ENCODE assay signal across 8 mouse cellular contexts in the genomic region with DNA sequence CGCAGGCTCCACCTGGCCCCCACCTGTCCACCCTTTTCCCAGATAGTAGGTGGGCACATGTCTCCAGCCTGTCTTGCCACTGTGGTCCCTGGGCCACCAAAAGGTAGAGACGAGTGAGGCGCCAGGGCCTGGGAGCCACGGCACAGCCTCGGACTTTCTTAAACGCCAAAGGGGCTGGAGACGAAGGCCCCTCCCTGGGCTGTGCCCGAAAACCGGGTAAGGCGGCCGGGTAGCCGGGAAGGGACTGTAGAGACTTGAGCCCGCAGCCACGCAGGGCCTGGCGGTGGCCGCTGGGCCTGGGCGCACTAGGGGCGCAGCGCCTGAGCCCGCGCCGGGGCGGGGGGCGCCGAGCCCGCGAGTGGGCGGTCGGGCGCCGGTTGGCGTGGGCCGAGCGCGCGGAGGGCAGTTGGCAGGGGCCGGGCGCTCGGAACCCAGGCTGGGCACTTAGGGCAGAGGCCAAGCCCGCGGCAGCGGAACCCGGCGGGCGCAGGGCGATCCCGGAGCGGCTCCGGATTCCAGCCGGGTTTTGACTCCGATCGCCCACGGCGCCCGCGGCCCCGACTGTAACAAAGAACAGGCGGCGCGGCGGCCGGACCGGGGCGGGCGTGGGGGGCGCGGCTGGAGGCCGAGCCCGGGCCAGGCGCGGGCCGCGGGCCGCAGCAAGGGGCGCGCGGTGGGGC. TPM values are rescaled to one million over a fixed set of nuclear protein-coding genes. Genes with fewer than 3 reads are reported as not detected.
A peak's percentile ranks its signal among the peaks of the same experiment; 100 is the strongest.
DNase-seq lines count a peak whose midpoint lies in the region; ATAC-seq and TF ChIP-seq lines count a peak whose summit lies in the region.

No protein-coding gene starts in this region.

- TF ChIP-seq POLR2A in embryonic fibroblast, embryonic 13.5 days (IDR thresholded peaks at IDR 0.05; ENCODE audit: low read depth, low read length) = peak; percentile 72
- TF ChIP-seq POLR2A in limb, embryonic 14.5 days (IDR thresholded peaks at IDR 0.05; ENCODE audit: borderline replicate concordance, extremely low read depth, insufficient read depth, insufficient read length) = 0 out of 2 replicates have a peak, but pooled peaks have one; percentile 22
- TF ChIP-seq POLR2A in spleen, adult 2 months (IDR thresholded peaks at IDR 0.05; ENCODE audit: low read depth, low read length) = no peak; the same call in 1 of the 2 replicates

- TF ChIP-seq CTCF in embryonic fibroblast, embryonic 13.5 days (IDR thresholded peaks at IDR 0.05; ENCODE audit: borderline replicate concordance, insufficient read depth, low read length) = no peak
- TF ChIP-seq CTCF in spleen, adult 2 months (IDR thresholded peaks at IDR 0.05; ENCODE audit: extremely low read depth, insufficient read depth, insufficient read length, insufficient replicate concordance) = no peak

- H3K27me3 ChIP-seq in heart, embryonic 10.5 days (ENCODE audit: insufficient read depth, poor library complexity, severe bottlenecking) = no peaks in the 10 kb centered on the region
- no peaks in the 10 kb centered on the region for H3K27me3 ChIP-seq in kidney, embryonic 14.5 days (ENCODE audit: control insufficient read depth, insufficient read depth, low read length)
- H3K27me3 ChIP-seq in limb, embryonic 14.5 days (ENCODE audit: control insufficient read depth, insufficient read depth, low read length) = no peaks in the 10 kb centered on the region
- H3K27me3 ChIP-seq in midbrain, embryonic 16.5 days (ENCODE audit: control insufficient read depth, insufficient read depth, low read depth, low read length) = no peaks in the 10 kb centered on the region
- H3K27me3 ChIP-seq in spleen, adult 2 months (ENCODE audit: control insufficient read depth, insufficient read depth, low read length) = no peaks in the 10 kb centered on the region

- peak overlapping the region; percentile 76 for H3K27ac ChIP-seq in embryonic fibroblast, embryonic 13.5 days (ENCODE audit: insufficient read depth, low read length)
- peak overlapping the region; percentile 100 for H3K27ac ChIP-seq in heart, embryonic 10.5 days
- H3K27ac ChIP-seq in kidney, embryonic 14.5 days (ENCODE audit: low read depth, low read length) = peak overlapping the region; percentile 97
- peak overlapping the region; percentile 100 for H3K27ac ChIP-seq in limb, embryonic 14.5 days (replicated peaks; ENCODE audit: low read depth, low read length)
- H3K27ac ChIP-seq in midbrain, embryonic 16.5 days (ENCODE audit: low read length) = peak overlapping the region; percentile 100
- peak overlapping the region; percentile 94 for H3K27ac ChIP-seq in spleen, adult 2 months (ENCODE audit: insufficient read depth, low read length)

- peak overlapping the region; percentile 87 for H3K4me3 ChIP-seq in embryonic fibroblast, embryonic 13.5 days (ENCODE audit: insufficient read depth, low read length)
- H3K4me3 ChIP-seq in heart, embryonic 10.5 days = peak overlapping the region; percentile 93
- H3K4me3 ChIP-seq in kidney, embryonic 14.5 days (ENCODE audit: low read length) = peak overlapping the region; percentile 91
- peak overlapping the region; percentile 84 for H3K4me3 ChIP-seq in limb, embryonic 14.5 days (replicated peaks; ENCODE audit: low read length)
- peak overlapping the region; percentile 75 for H3K4me3 ChIP-seq in midbrain, embryonic 16.5 days (ENCODE audit: low read depth, low read length)
- peak overlapping the region; percentile 90 for H3K4me3 ChIP-seq in spleen, adult 2 months (ENCODE audit: extremely low read depth, insufficient read depth, insufficient read length)

- peaks cover 8% of the 10 kb centered on the region for H3K36me3 ChIP-seq in heart, embryonic 10.5 days
- peaks cover 3% of the 10 kb centered on the region; the same call in 1 of the 2 replicates for H3K36me3 ChIP-seq in kidney, embryonic 14.5 days (ENCODE audit: control insufficient read depth, insufficient read depth, low read length)
- 0 out of 2 replicates have a peak, but pooled peaks cover 4% of the 10 kb centered on the region for H3K36me3 ChIP-seq in limb, embryonic 14.5 days (ENCODE audit: control insufficient read depth, insufficient read depth, low read length)
- no peaks in the 10 kb centered on the region for H3K36me3 ChIP-seq in midbrain, embryonic 16.5 days (ENCODE audit: control insufficient read depth, insufficient read depth, low read length)
- no peaks in the 10 kb centered on the region for H3K36me3 ChIP-seq in spleen, adult 2 months (ENCODE audit: control insufficient read depth, insufficient read depth, low read length)

- H3K4me2 ChIP-seq in kidney, embryonic 14.5 days (replicated peaks; ENCODE audit: low read depth, low read length) = peak overlapping the region; percentile 72
- H3K4me2 ChIP-seq in limb, embryonic 14.5 days (replicated peaks; ENCODE audit: low read depth, low read length, severe bottlenecking) = peak overlapping the region; percentile 57
- peak overlapping the region; percentile 67 for H3K4me2 ChIP-seq in midbrain, embryonic 16.5 days (ENCODE audit: low read length)

- WGBS in heart, embryonic 10.5 days = under 1% methylated on average over 77 of the region's 77 CpGs
- WGBS in kidney, embryonic 14.5 days = 1% methylated on average over 64 of the region's 77 CpGs
- under 1% methylated on average over 30 of the region's 77 CpGs for WGBS in limb, embryonic 14.5 days
- under 1% methylated on average over 74 of the region's 77 CpGs for WGBS in midbrain, embryonic 16.5 days
- WGBS in spleen, adult 2 months = 2% methylated on average over 74 of the region's 77 CpGs

- DNase-seq in B cell, adult 2 months = peak; percentile 87 to 91
- DNase-seq in brain, adult 2 months (ENCODE audit: low read depth, low spot score) = peak; percentile 93
- peak; percentile 93 for DNase-seq in heart, embryonic 10.5 days (ENCODE audit: low spot score)
- peak; percentile 80 for DNase-seq in limb, embryonic 14.5 days (ENCODE audit: low spot score)
- peak; percentile 65 to 79 for DNase-seq in spleen, adult 2 months (ENCODE audit: low read depth in 1 of 2, low spot score in 2 of 2)

- peak; percentile 93 for ATAC-seq in kidney, embryonic 14.5 days (ENCODE audit: low FRiP score, low TSS enrichment)
- ATAC-seq in limb, embryonic 14.5 days (ENCODE audit: low FRiP score, low read depth) = peak; percentile 87
- ATAC-seq in midbrain, embryonic 16.5 days = peak; percentile 91

- no peaks in the 10 kb centered on the region for H3K9me3 ChIP-seq in heart, embryonic 10.5 days
- H3K9me3 ChIP-seq in kidney, embryonic 14.5 days (ENCODE audit: control insufficient read depth, low read length) = no peaks in the 10 kb centered on the region
- no peaks in the 10 kb centered on the region for H3K9me3 ChIP-seq in limb, embryonic 14.5 days (ENCODE audit: control insufficient read depth, low read length)
- H3K9me3 ChIP-seq in midbrain, embryonic 16.5 days (replicated peaks; ENCODE audit: control insufficient read depth, low read length, poor library complexity, severe bottlenecking) = no peaks in the 10 kb centered on the region

- H3K9ac ChIP-seq in kidney, embryonic 14.5 days (ENCODE audit: low read depth, low read length) = peak overlapping the region; percentile 99
- peak overlapping the region; percentile 99 for H3K9ac ChIP-seq in limb, embryonic 14.5 days (ENCODE audit: low read depth, low read length, severe bottlenecking)
- peak overlapping the region; percentile 94 for H3K9ac ChIP-seq in midbrain, embryonic 16.5 days (ENCODE audit: low read depth, low read length)

- H3K4me1 ChIP-seq in embryonic fibroblast, embryonic 13.5 days (ENCODE audit: control insufficient read depth, insufficient read depth, low read length) = peaks cover 4% of the 10 kb centered on the region; the same call in 1 of the 2 replicates
- peaks cover 26% of the 10 kb centered on the region for H3K4me1 ChIP-seq in heart, embryonic 10.5 days
- peaks cover 11% of the 10 kb centered on the region for H3K4me1 ChIP-seq in kidney, embryonic 14.5 days (ENCODE audit: control insufficient read depth, insufficient read depth, low read length)
- peaks cover 11% of the 10 kb centered on the region for H3K4me1 ChIP-seq in limb, embryonic 14.5 days (ENCODE audit: control insufficient read depth, insufficient read depth, low read length)
- H3K4me1 ChIP-seq in midbrain, embryonic 16.5 days (ENCODE audit: control insufficient read depth, insufficient read depth, low read length) = peaks cover 17% of the 10 kb centered on the region
- peaks cover 7% of the 10 kb centered on the region; the same call in 1 of the 2 replicates for H3K4me1 ChIP-seq in spleen, adult 2 months (ENCODE audit: control insufficient read depth, insufficient read depth, insufficient read length)

RNA-seq across cellular contexts. Expression of gene Prdm15, which starts 0.4 kb away (rescaled TPM):
- polyA plus RNA-seq in embryonic fibroblast, embryonic 13.5 days (2011; ENCODE audit: insufficient read length, low read depth, missing spikeins) = 8.2 and 9.8 TPM in 2 replicates
- 9.7 and 9.8 TPM in 2 replicates for polyA plus RNA-seq in heart, embryonic 10.5 days (2016; fragmentation: Nextera tagmentation; extraction: Ambion mirVana)
- 7.8 and 14.4 TPM in 2 replicates for polyA plus RNA-seq in kidney, embryonic 14.5 days (2014; fragmentation: Nextera tagmentation; extraction: Ambion mirVana)
- polyA plus RNA-seq in limb, embryonic 14.5 days (2012; rRNA removed) = 19.5 and 19.6 TPM in 2 replicates
- polyA plus RNA-seq in limb, embryonic 14.5 days (2014; fragmentation: Nextera tagmentation; extraction: Ambion mirVana) = 9.7 and 10.6 TPM in 2 replicates
- polyA plus RNA-seq in midbrain, embryonic 16.5 days (2015; fragmentation: Nextera tagmentation; extraction: Ambion mirVana) = 10.9 and 14.2 TPM in 2 replicates
- polyA plus RNA-seq in spleen, adult 2 months (2012; rRNA removed) = 11.1 and 13.5 TPM in 2 replicates

Comparison
In these comparisons a context has a peak if more than half of its experiments do, and no peak if none do; other contexts are left out.
1. Peak in every context shown above with its lines: DNase-seq, ATAC-seq, H3K4me3 ChIP-seq and H3K27ac ChIP-seq.